Mouse (Mus musculus): ENCODE measurements around the gene Caskin2.
"Not testable (repeated sequence)": the region's sequence is repeated elsewhere in the genome, so short reads cannot be mapped to it uniquely, and the experiment has no call there.

Caskin2 gene

GRCm38 (mm10) chr11:115762176-115762575 lies 51.3 kb downstream of the Caskin2 start:
- not testable (repeated sequence) for DNase-seq

DNA sequence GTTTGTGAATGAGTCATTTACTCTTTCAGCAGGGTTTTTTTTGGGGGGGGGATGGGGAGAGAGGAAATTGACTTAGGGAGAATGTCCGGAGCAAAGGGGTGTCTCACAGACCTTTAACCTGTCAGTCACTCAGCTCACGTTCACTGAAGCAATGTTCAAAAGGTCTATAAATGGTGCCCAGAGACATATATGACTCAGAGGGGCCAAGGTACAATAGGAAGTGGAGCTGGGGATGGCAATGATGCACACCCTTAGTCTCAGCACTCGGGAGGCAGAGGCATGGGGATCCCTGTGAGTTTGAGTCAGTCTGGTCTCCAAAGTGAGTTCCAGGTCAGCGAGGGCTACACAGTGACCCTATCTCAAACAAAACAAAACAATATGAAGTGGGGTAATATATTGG lies 60.0 kb downstream of the Caskin2 start:
- DNase-seq: no peak

GRCm38 (mm10) chr11:115752653-115753052 lies 60.8 kb downstream of the Caskin2 start:
- no peak for DNase-seq

GRCm38 (mm10) chr11:115751725-115752124 lies 61.7 kb downstream of the Caskin2 start:
- no peak for DNase-seq

DNA sequence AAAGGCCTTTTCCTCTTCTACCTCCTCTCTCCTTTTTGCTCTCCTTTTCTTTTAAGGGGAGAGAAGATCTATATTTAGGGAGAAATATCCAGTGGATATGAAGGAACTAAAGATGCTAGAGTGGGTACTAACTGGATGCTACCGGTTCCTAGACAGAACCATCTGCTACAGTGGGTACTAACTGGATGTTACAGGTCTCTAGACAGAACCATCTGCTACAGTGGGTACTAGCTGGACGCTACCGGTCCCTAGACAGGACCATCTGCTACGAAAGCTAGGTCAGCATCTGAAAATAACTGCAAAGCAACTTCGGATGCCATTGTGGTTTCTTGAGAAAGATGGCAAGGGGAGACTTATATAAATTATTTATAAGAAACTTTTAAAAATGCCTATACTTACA lies 63.6 kb downstream of the Caskin2 start:
- DNase-seq: no peak

All from cerebellum, adult 9-10 months (tissue).